8 mouse cellular contexts compared by ENCODE assay signal in genomic region chr9:85326292-85327241, GRCm38 (mm10). TPM values are rescaled to one million over a fixed set of nuclear protein-coding genes. Genes with fewer than 3 reads are reported as not detected.
DNase-seq lines count a peak whose midpoint lies in the region; ATAC-seq and TF ChIP-seq lines count a peak whose summit lies in the region.

No protein-coding gene starts in this region.

- WGBS in embryonic facial prominence, embryonic 11.5 days: under 1% methylated on average over 84 of the region's 88 CpGs
- 1% methylated on average over 87 of the region's 88 CpGs for WGBS in heart, embryonic 10.5 days
- WGBS in neural tube, embryonic 12.5 days: under 1% methylated on average over 88 of the region's 88 CpGs
- 2% methylated on average over 88 of the region's 88 CpGs for WGBS in thymus, adult 2 months

- no peak for TF ChIP-seq POLR2A in thymus, adult 2 months (IDR thresholded peaks at IDR 0.05; ENCODE audit: control insufficient read depth, extremely low read depth, insufficient read depth, low read length, poor library complexity)

- no peaks in the 10 kb centered on the region for H3K36me3 ChIP-seq in embryonic facial prominence, embryonic 11.5 days (replicated peaks; ENCODE audit: control insufficient read depth, insufficient read depth, low read depth, low read length)
- no peaks in the 10 kb centered on the region for H3K36me3 ChIP-seq in heart, embryonic 10.5 days
- no peaks in the 10 kb centered on the region for H3K36me3 ChIP-seq in neural tube, embryonic 12.5 days
- no peaks in the 10 kb centered on the region for H3K36me3 ChIP-seq in thymus, adult 2 months (ENCODE audit: control insufficient read depth, insufficient read depth, low read length)

- peak; percentile 48 for ATAC-seq in embryonic facial prominence, embryonic 11.5 days (replicated peaks; ENCODE audit: insufficient number of reproducible peaks, low FRiP score, low TSS enrichment, low read depth)
- ATAC-seq in neural tube, embryonic 12.5 days (ENCODE audit: low FRiP score, low read depth): peak; percentile 51

- H3K9ac ChIP-seq in embryonic facial prominence, embryonic 11.5 days (replicated peaks; ENCODE audit: low read length): peak overlapping the region; percentile 58
- peak overlapping the region; percentile 57 for H3K9ac ChIP-seq in neural tube, embryonic 12.5 days

- H3K27ac ChIP-seq in embryonic facial prominence, embryonic 11.5 days (replicated peaks; ENCODE audit: low read depth, low read length): no peak overlapping the region
- H3K27ac ChIP-seq in heart, embryonic 10.5 days: peak overlapping the region; percentile 90
- H3K27ac ChIP-seq in neural tube, embryonic 12.5 days: no peak overlapping the region
- no peak overlapping the region for H3K27ac ChIP-seq in thymus, adult 2 months (ENCODE audit: control insufficient read depth, insufficient read depth, low read length)

- peak; percentile 31 to 35 for DNase-seq in right cerebral cortex, postnatal 10 days (ENCODE audit: low spot score in 2 of 2)
- no peak for DNase-seq in right cerebral cortex, postnatal 36 days (ENCODE audit: low spot score in 2 of 2)
- peak; percentile 48 for DNase-seq in embryonic facial prominence, embryonic 11.5 days (ENCODE audit: low spot score)
- DNase-seq in heart, embryonic 10.5 days (ENCODE audit: low spot score): peak; percentile 84
- peak; percentile 32 for DNase-seq in kidney, adult 9 months
- DNase-seq in lung, adult 18-20 months: peak; percentile 59 to 65
- DNase-seq in thymus, adult 2 months: peak; percentile 18

- peaks cover 5% of the 10 kb centered on the region; the same call in 1 of the 2 replicates for H3K27me3 ChIP-seq in embryonic facial prominence, embryonic 11.5 days (ENCODE audit: control insufficient read depth, insufficient read depth, low read length)
- 0 out of 2 replicates have a peak, but pooled peaks cover 12% of the 10 kb centered on the region for H3K27me3 ChIP-seq in heart, embryonic 10.5 days (ENCODE audit: insufficient read depth, poor library complexity, severe bottlenecking)
- H3K27me3 ChIP-seq in neural tube, embryonic 12.5 days (replicated peaks): peaks cover 13% of the 10 kb centered on the region
- H3K27me3 ChIP-seq in thymus, adult 2 months (ENCODE audit: control insufficient read depth, insufficient read depth, low read length): peaks cover 5% of the 10 kb centered on the region; the same call in 1 of the 2 replicates

- TF ChIP-seq CTCF in thymus, adult 2 months (IDR thresholded peaks at IDR 0.05; ENCODE audit: borderline replicate concordance, control insufficient read depth, extremely low read depth, insufficient read depth, low read length, poor library complexity): no peak

- no peaks in the 10 kb centered on the region for H3K9me3 ChIP-seq in embryonic facial prominence, embryonic 11.5 days (replicated peaks; ENCODE audit: control insufficient read depth, low read length)
- H3K9me3 ChIP-seq in heart, embryonic 10.5 days: no peaks in the 10 kb centered on the region
- no peaks in the 10 kb centered on the region for H3K9me3 ChIP-seq in neural tube, embryonic 12.5 days

- peak overlapping the region; percentile 70 for H3K4me3 ChIP-seq in embryonic facial prominence, embryonic 11.5 days (ENCODE audit: low read depth, low read length)
- H3K4me3 ChIP-seq in heart, embryonic 10.5 days: peak overlapping the region; percentile 85
- H3K4me3 ChIP-seq in neural tube, embryonic 12.5 days: peak overlapping the region; percentile 73
- peak overlapping the region; percentile 46 for H3K4me3 ChIP-seq in thymus, adult 2 months (ENCODE audit: control insufficient read depth, insufficient read depth, low read length)

- no peaks in the 10 kb centered on the region for H3K4me1 ChIP-seq in embryonic facial prominence, embryonic 11.5 days (ENCODE audit: control insufficient read depth, insufficient read depth, low read length)
- peaks cover 5% of the 10 kb centered on the region; the same call in 1 of the 2 replicates for H3K4me1 ChIP-seq in heart, embryonic 10.5 days
- peaks cover 8% of the 10 kb centered on the region; the same call in 1 of the 2 replicates for H3K4me1 ChIP-seq in neural tube, embryonic 12.5 days
- H3K4me1 ChIP-seq in thymus, adult 2 months (replicated peaks; ENCODE audit: control insufficient read depth, insufficient read depth, low read length): peaks cover 17% of the 10 kb centered on the region

- peak overlapping the region; percentile 91 for H3K4me2 ChIP-seq in embryonic facial prominence, embryonic 11.5 days (ENCODE audit: low read depth, low read length)
- peak overlapping the region; percentile 95 for H3K4me2 ChIP-seq in neural tube, embryonic 12.5 days (replicated peaks)

RNA-seq across cellular contexts. Expression of gene Tent5a, which starts 0.6 kb away (rescaled TPM):
- polyA plus RNA-seq in embryonic facial prominence, embryonic 11.5 days (2014; fragmentation: Nextera tagmentation; extraction: Ambion mirVana): 2.4 and 2.6 TPM in 2 replicates
- 5.3 and 5.8 TPM in 2 replicates for polyA plus RNA-seq in heart, embryonic 10.5 days (2016; fragmentation: Nextera tagmentation; extraction: Ambion mirVana)
- 6.2 TPM in 2 replicates for polyA plus RNA-seq in neural tube, embryonic 12.5 days (2016; fragmentation: Nextera tagmentation; extraction: Ambion mirVana)
- polyA plus RNA-seq in thymus, adult 2 months (2012; rRNA removed): 2.9 and 3.7 TPM in 2 replicates

RNA-seq across cellular contexts. Expression of gene Gm11114, which starts 14.0 kb away (rescaled TPM):
- polyA plus RNA-seq in embryonic facial prominence, embryonic 11.5 days (2014; fragmentation: Nextera tagmentation; extraction: Ambion mirVana): not detected in 2 replicates
- not detected in 2 replicates for polyA plus RNA-seq in heart, embryonic 10.5 days (2016; fragmentation: Nextera tagmentation; extraction: Ambion mirVana)
- not detected in 2 replicates for polyA plus RNA-seq in neural tube, embryonic 12.5 days (2016; fragmentation: Nextera tagmentation; extraction: Ambion mirVana)
- polyA plus RNA-seq in thymus, adult 2 months (2012; rRNA removed): not detected in 2 replicates

Comparison
In these comparisons a context has a peak if more than half of its experiments do, and no peak if none do; other contexts are left out.
1. DNase-seq: peak in right cerebral cortex, postnatal 10 days (2 of 2), embryonic facial prominence, embryonic 11.5 days (single experiment), heart, embryonic 10.5 days (single experiment), kidney, adult 9 months (single experiment), lung, adult 18-20 months (2 of 2) and thymus, adult 2 months (single experiment); none in right cerebral cortex, postnatal 36 days (0 of 2).
2. Peak in every context shown above with its lines, with median percentiles within 50 percentile points of each other: H3K4me3 ChIP-seq.